Mouse (Mus musculus): ENCODE results near the gene Gnao1.

- TF ChIP-seq CTCF (IDR thresholded peaks at IDR 0.05; ENCODE audit: low read depth, low read length) (peak; percentile 99), POLR2A (IDR thresholded peaks at IDR 0.05; ENCODE audit: extremely low read depth, insufficient read depth, low read length) (no peak)
Observed at GRCm38 (mm10) chr8:93932873-93933272, 123.1 kb downstream of the Gnao1 start.

All from liver, adult 2 months (tissue).